Mouse (Mus musculus) liver, adult 2 months (tissue): ENCODE results near the gene Spata9.

Experiments used
- CTCF ChIP-seq: fragments of 200-500 bp; IDR thresholded peaks from 2 replicates; pipeline ENCODE4 v1.5.1; 2011; ENCODE audit warnings: low read depth, low read length, control low read depth
- POLR2A ChIP-seq: fragments of 200-500 bp; IDR thresholded peaks from 2 replicates; pipeline ENCODE4 v1.6.1; 2011; ENCODE audit warnings: low read length, control low read depth; ENCODE audit not compliant: insufficient read depth; ENCODE audit errors: extremely low read depth

DNA sequence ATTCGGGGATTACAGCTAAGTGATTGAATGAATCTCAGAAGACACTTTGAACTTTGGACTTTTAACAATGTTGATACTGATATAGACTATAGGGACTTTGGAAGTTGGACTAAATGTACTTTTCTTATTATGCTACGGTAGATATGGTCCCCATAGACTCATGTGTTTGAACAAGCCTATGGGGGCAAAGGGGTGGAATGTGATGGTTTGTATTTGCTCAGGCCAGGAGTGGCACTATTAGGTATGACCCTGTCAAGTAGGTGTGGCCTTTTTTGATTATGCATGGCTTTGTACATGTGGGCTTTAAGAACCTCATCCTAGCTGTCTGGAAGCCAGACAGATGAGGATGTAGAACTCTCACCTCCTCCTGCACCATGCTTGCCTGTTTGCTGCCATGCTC lies 7.5 kb downstream of the Spata9 start:
- no peak for TF ChIP-seq CTCF
- no peak for TF ChIP-seq POLR2A
